Mouse (Mus musculus): ENCODE data around the gene Ncl.

GRCm38 (mm10) chr1:86307177-86307762 lies 51.9 kb downstream of the Ncl start:
- no peak for TF ChIP-seq CTCF (conservative IDR thresholded peaks at IDR 0.05; ENCODE audit: low read length)
- no peak for TF ChIP-seq NANOG (IDR thresholded peaks at IDR 0.05; ENCODE audit: borderline replicate concordance, low read length)
- TF ChIP-seq POU5F1 (IDR thresholded peaks at IDR 0.05; ENCODE audit: borderline replicate concordance, low read length) = no peak
